Mouse (Mus musculus): ENCODE data around the gene Cdk12. TPM values are rescaled to one million over a fixed set of nuclear protein-coding genes. Genes with fewer than 3 reads are reported as not detected.

The Cdk12 gene
- total RNA-seq (2012; rRNA removed) (29.6 and 38.2 TPM in 2 replicates), total RNA-seq (2014; rRNA removed) (26.1 and 27.8 TPM in 2 replicates), polyA plus RNA-seq (2012; ENCODE audit: insufficient read length, low read depth) (39.1 and 44.1 TPM in 2 replicates)

- dilution Hi-C loops (cut with MboI; ENCODE audit: extremely low pct_ligation_motif_present, extremely low pct_unique_long_range_greater_than_20kb, low sequenced_read_pairs): no loop called here
- Histone ChIP-seq H3K4me1 (ENCODE audit: control insufficient read depth in 1 of 2, insufficient read depth in 2 of 2) (peaks cover 0 to 29% of the 10 kb centered on the region in 2 experiments; a peak in 2 of 4 replicates), H3K9ac (ENCODE audit: insufficient read depth, low read depth) (peak within 1 kb of the TSS; percentile 99), H3K4me3 (replicated peaks in 1 of 3; ENCODE audit: low read depth in 2 of 3, low read length in 2 of 3, poor library complexity in 1 of 3) (peak within 1 kb of the TSS; percentile 83 to 88 (median 86)), H3K9me3 (replicated peaks; ENCODE audit: low read length) (no peaks in the 10 kb centered on the region), H3K79me2 (replicated peaks; ENCODE audit: control insufficient read depth, extremely low read depth, insufficient read depth, poor library complexity, severe bottlenecking) (peaks cover 38% of the 10 kb centered on the region), H3K27me3 (replicated peaks) (no peaks in the 10 kb centered on the region), H3K36me3 (replicated peaks in 1 of 2; ENCODE audit: control insufficient read depth in 1 of 2, insufficient read depth in 1 of 2, low read length in 1 of 2) (peaks cover 0 to 8% of the 10 kb centered on the region in 2 experiments), H3K4me2 (ENCODE audit: insufficient read depth, low read depth, poor library complexity, severe bottlenecking) (peak within 1 kb of the TSS; percentile 57), H3K27ac (ENCODE audit: insufficient read depth, low read depth) (peak within 1 kb of the TSS; percentile 93)
- in situ Hi-C loops (cut with MboI; ENCODE audit: low pct_ligation_motif_present, low pct_unique_long_range_greater_than_20kb, low sequenced_read_pairs): no loop called here
- DNase-seq (ENCODE audit: extremely low read depth): peak; percentile 100
- TF ChIP-seq TCF12 (IDR thresholded peaks at IDR 0.05; ENCODE audit: low read depth, low read length) (peak; percentile 97), BHLHE40 (IDR thresholded peaks at IDR 0.05; ENCODE audit: low read depth, low read length) (peak; percentile 74), RCOR1 (conservative IDR thresholded peaks at IDR 0.05; ENCODE audit: low read depth, low read length) (no peak; the same call in 1 of the 2 replicates), NRF1 (IDR thresholded peaks at IDR 0.05; ENCODE audit: low read depth, low read length) (no peak), RAD21 (IDR thresholded peaks at IDR 0.05; ENCODE audit: low read depth, low read length) (no peak), TBP (conservative IDR thresholded peaks at IDR 0.05; ENCODE audit: low read depth, low read length) (peak; percentile 95), EP300 (IDR thresholded peaks at IDR 0.05; ENCODE audit: low read length) (no peak), MEF2A (IDR thresholded peaks at IDR 0.05; ENCODE audit: borderline replicate concordance, low read depth, low read length) (peak; percentile 68), ZC3H11A (IDR thresholded peaks at IDR 0.05; ENCODE audit: low read depth, low read length) (no peak), IRF4 (IDR thresholded peaks at IDR 0.05; ENCODE audit: low read depth, low read length) (peak; percentile 63), ETS1 (conservative IDR thresholded peaks at IDR 0.05; ENCODE audit: low read depth, low read length) (peak; percentile 21; the same call in 1 of the 2 replicates), JUN (IDR thresholded peaks at IDR 0.05; ENCODE audit: insufficient read depth, low read depth, low read length) (no peak), POLR2AphosphoS2 (IDR thresholded peaks at IDR 0.05; ENCODE audit: low read depth, low read length) (peak; percentile 97), CHD2 (IDR thresholded peaks at IDR 0.05; ENCODE audit: low read length) (peak; percentile 97), JUND (conservative IDR thresholded peaks at IDR 0.05; ENCODE audit: low read depth, low read length) (no peak), USF1 (IDR thresholded peaks at IDR 0.05; ENCODE audit: low read depth, low read length) (no peak), CHD1 (IDR thresholded peaks at IDR 0.05; ENCODE audit: low read depth, low read length) (no peak), SMC3 (IDR thresholded peaks at IDR 0.05; ENCODE audit: low read depth, low read length) (no peak), ZNF384 (IDR thresholded peaks at IDR 0.05; ENCODE audit: low read depth, low read length) (no peak), MAX (IDR thresholded peaks at IDR 0.05; ENCODE audit: low read length) (peak; percentile 83; the same call in 1 of the 2 replicates), PAX5 (IDR thresholded peaks at IDR 0.05; ENCODE audit: low read length) (no peak), ZKSCAN1 (IDR thresholded peaks at IDR 0.05; ENCODE audit: borderline replicate concordance, low read depth, low read length) (no peak), HCFC1 (IDR thresholded peaks at IDR 0.05; ENCODE audit: low read depth, low read length) (peak; percentile 80), NELFE (IDR thresholded peaks at IDR 0.05; ENCODE audit: low read depth, low read length) (peak; percentile 97), CTCF (conservative IDR thresholded peaks at IDR 0.05 in 1 of 2, IDR thresholded peaks at IDR 0.05 in 1 of 2; ENCODE audit: low read depth in 2 of 2, low read length in 2 of 2) (no peak), ELF1 (IDR thresholded peaks at IDR 0.05; ENCODE audit: low read depth, low read length) (no peak; the same call in none of the 2 replicates), SIN3A (IDR thresholded peaks at IDR 0.05; ENCODE audit: low read length) (peak; percentile 97), USF2 (conservative IDR thresholded peaks at IDR 0.05; ENCODE audit: low read depth, low read length) (no peak), MAFK (IDR thresholded peaks at IDR 0.05; ENCODE audit: insufficient replicate concordance, low read length) (no peak), UBTF (IDR thresholded peaks at IDR 0.05; ENCODE audit: low read depth, low read length) (peak; percentile 93), E2F4 (IDR thresholded peaks at IDR 0.05; ENCODE audit: insufficient replicate concordance, low read depth, low read length) (no peak), KAT2A (IDR thresholded peaks at IDR 0.05; ENCODE audit: insufficient replicate concordance, low read length) (peak; percentile 56; the same call in 1 of the 2 replicates), POLR2A (IDR thresholded peaks at IDR 0.05; ENCODE audit: low read depth, low read length) (peak; percentile 99), MXI1 (IDR thresholded peaks at IDR 0.05; ENCODE audit: low read depth, low read length) (peak; percentile 89), MAZ (IDR thresholded peaks at IDR 0.05; ENCODE audit: low read depth, low read length) (peak; percentile 99), ZMIZ1 (IDR thresholded peaks at IDR 0.05; ENCODE audit: low read depth, low read length) (peak; percentile 98), MYC (IDR thresholded peaks at IDR 0.05; ENCODE audit: low read depth, low read length) (no peak), GABPA (IDR thresholded peaks at IDR 0.05; ENCODE audit: insufficient replicate concordance, low read depth, low read length) (no peak)
Measured at GRCm38 (mm10) chr11:98202641-98203350, at the start of gene Cdk12. TSS of gene Cdk12 (plus strand) at chr11:98203059.
